Mouse (Mus musculus): ENCODE measurements around the gene Tyw1. TPM values are rescaled to one million over a fixed set of nuclear protein-coding genes. Genes with fewer than 3 reads are reported as not detected.
A peak's percentile ranks its signal among the peaks of the same experiment; 100 is the strongest.

Tyw1 gene
- 33.2 and 34.9 TPM in 2 replicates for polyA plus RNA-seq (2014; fragmentation: Nextera tagmentation; extraction: Ambion mirVana)

DNA sequence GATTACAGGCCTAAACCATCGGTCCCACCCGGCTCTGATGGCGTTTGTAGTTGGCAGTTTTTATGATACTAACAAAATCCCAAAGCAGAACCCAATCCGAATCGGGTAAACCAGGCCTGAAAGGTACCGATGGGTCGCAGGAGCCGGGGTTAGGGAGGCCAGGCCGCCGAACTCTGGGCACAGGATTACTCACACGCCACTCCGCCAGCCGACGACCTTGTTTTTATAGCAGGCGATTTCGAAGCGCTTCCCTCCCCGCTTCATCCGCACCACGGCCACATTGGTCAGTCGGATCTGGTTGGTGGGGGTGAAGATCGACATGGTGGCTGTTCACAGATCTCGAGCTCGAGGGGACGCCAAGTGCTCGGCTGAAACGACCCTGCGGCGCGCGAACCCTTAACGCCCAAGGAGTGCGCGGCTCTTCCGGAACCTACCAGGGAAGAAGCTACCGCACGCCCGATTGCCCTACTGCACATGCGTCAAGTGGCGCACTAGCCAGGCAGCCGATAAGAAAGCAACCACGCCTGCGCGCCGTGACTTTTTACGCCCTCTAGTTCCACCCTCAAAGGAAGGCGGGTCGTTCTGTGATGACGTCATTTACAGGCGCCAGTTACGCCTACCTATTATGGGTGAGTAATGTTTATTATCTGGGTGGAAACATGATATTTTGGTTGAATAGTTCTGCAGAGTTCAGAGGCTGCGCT, at the start of gene Tyw1, which contains the start of gene Sbds:
Gene Tyw1 (plus strand): TSS at position 603 of the 704 bp plus-strand sequence.
Gene Sbds (minus strand): TSS at position 514 of the 704 bp plus-strand sequence.
- DNase-seq (ENCODE audit: low spot score) = peak; percentile 97
- H3K9ac ChIP-seq (ENCODE audit: low read length) = peak within 1 kb of the TSS; percentile 62
- no peaks in the 10 kb centered on the region for H3K27me3 ChIP-seq (ENCODE audit: control insufficient read depth, insufficient read depth, low read length)
- under 1% methylated on average over 52 of the region's 52 CpGs for WGBS
- H3K4me2 ChIP-seq (ENCODE audit: low read depth) = peak within 1 kb of the TSS; percentile 64
- peak; percentile 88 for ATAC-seq (ENCODE audit: insufficient read depth, low FRiP score, low TSS enrichment)
- peak within 1 kb of the TSS; percentile 70 for H3K4me3 ChIP-seq (ENCODE audit: low read depth, low read length)
- no peaks in the 10 kb centered on the region for H3K9me3 ChIP-seq (ENCODE audit: control insufficient read depth, low read length)
- H3K27ac ChIP-seq (ENCODE audit: low read depth, low read length) = peak within 1 kb of the TSS; percentile 50
- H3K36me3 ChIP-seq (ENCODE audit: control insufficient read depth, insufficient read depth, low read length) = peaks cover 6% of the 10 kb centered on the region
- H3K4me1 ChIP-seq (ENCODE audit: control insufficient read depth, insufficient read depth, low read length) = peaks cover 3% of the 10 kb centered on the region; the same call in 1 of the 2 replicates

DNA sequence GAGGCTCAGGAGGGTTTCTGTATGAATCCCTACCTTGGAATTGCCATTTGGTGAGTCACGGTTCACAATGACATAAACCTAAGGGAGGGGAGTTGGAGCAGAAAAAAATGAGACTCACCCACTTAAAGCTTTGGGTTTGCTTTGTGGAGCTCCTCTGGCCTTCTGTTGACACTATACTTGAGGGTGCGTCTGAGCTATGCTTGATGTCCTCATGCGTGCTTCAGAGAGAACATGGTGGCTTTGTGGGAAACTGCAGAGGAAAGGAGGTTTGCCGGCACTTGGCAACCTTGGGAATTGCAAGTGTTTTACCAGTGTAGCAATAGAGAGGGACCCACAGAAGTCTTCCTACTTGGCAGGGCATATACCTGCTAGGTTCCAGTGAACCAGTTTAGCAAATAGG, 48.1 kb upstream of the Tyw1 start:
- Histone ChIP-seq H3K36me3 (ENCODE audit: control insufficient read depth, insufficient read depth, low read length) (peaks cover 10% of the 10 kb centered on the region), H3K4me2 (ENCODE audit: low read depth) (no peak overlapping the region), H3K9ac (ENCODE audit: low read length) (no peak overlapping the region), H3K27ac (ENCODE audit: low read depth, low read length) (no peak overlapping the region), H3K4me1 (ENCODE audit: control insufficient read depth, insufficient read depth, low read length) (no peaks in the 10 kb centered on the region), H3K4me3 (ENCODE audit: low read depth, low read length) (no peak overlapping the region), H3K9me3 (ENCODE audit: control insufficient read depth, low read length) (no peaks in the 10 kb centered on the region), H3K27me3 (ENCODE audit: control insufficient read depth, insufficient read depth, low read length) (no peaks in the 10 kb centered on the region)
- ATAC-seq (ENCODE audit: insufficient read depth, low FRiP score, low TSS enrichment) (no peak), DNase-seq (ENCODE audit: low spot score) (no peak)
- WGBS = 94% methylated on average over 4 of the region's 4 CpGs

DNA sequence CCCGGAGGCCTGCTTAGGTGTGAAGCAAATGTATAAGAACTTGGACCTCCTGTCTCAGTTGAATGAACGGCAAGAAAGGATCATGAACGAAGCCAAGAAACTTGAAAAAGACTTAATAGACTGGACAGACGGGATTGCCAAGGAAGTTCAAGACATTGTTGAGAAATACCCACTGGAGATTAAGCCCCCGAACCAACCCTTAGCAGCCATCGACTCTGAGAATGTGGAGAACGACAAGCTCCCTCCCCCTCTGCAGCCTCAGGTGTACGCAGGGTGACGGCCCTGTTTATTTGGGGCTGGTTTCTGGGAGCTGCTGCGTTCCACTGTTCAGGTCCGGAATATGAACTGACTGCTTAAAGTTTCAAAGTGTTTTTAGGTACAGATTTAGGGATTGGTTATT, 42.5 kb upstream of the Tyw1 start:
- Histone ChIP-seq H3K9ac (ENCODE audit: low read length) (no peak overlapping the region), H3K27me3 (ENCODE audit: control insufficient read depth, insufficient read depth, low read length) (no peaks in the 10 kb centered on the region), H3K9me3 (ENCODE audit: control insufficient read depth, low read length) (no peaks in the 10 kb centered on the region), H3K36me3 (ENCODE audit: control insufficient read depth, insufficient read depth, low read length) (peaks cover 18% of the 10 kb centered on the region), H3K4me3 (ENCODE audit: low read depth, low read length) (no peak overlapping the region), H3K4me2 (ENCODE audit: low read depth) (no peak overlapping the region), H3K27ac (ENCODE audit: low read depth, low read length) (no peak overlapping the region), H3K4me1 (ENCODE audit: control insufficient read depth, insufficient read depth, low read length) (no peaks in the 10 kb centered on the region)
- ATAC-seq (ENCODE audit: insufficient read depth, low FRiP score, low TSS enrichment) = no peak
- DNase-seq (ENCODE audit: low spot score) = no peak
- WGBS = 93% methylated on average over 11 of the region's 11 CpGs

DNA sequence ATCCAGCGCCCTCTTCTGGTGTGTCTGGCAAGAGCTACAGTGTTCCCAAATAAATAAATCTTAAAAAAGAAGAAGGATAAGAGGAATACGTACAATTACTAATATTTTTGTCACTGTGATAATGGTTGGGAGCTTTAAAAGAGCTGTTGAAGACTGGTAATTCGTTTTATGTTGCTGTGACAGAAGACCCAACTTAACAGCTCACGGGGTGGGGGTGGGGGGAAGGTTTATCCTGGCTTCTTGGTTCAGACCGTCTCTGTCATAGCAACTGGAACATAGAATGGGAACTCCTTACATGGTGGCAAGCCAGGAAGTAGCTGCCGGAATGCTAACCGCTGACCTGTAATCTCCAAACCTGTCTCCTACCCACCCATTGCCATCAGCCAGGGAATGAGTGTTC, 38.6 kb upstream of the Tyw1 start, which contains the start of gene Tmem248:
Gene Tmem248 (plus strand): TSS at position 301 of the 400 bp plus-strand sequence.
- 84% methylated on average over 7 of the region's 7 CpGs for WGBS
- Histone ChIP-seq H3K27me3 (ENCODE audit: control insufficient read depth, insufficient read depth, low read length) (no peaks in the 10 kb centered on the region), H3K9me3 (ENCODE audit: control insufficient read depth, low read length) (no peaks in the 10 kb centered on the region), H3K36me3 (ENCODE audit: control insufficient read depth, insufficient read depth, low read length) (peaks cover 8% of the 10 kb centered on the region; the same call in 1 of the 2 replicates), H3K4me1 (ENCODE audit: control insufficient read depth, insufficient read depth, low read length) (peaks cover 2% of the 10 kb centered on the region; the same call in 1 of the 2 replicates), H3K27ac (ENCODE audit: low read depth, low read length) (no peak within 1 kb of the TSS), H3K9ac (ENCODE audit: low read length) (no peak within 1 kb of the TSS), H3K4me2 (ENCODE audit: low read depth) (no peak within 1 kb of the TSS), H3K4me3 (ENCODE audit: low read depth, low read length) (no peak within 1 kb of the TSS)
- DNase-seq (ENCODE audit: low spot score) (no peak), ATAC-seq (ENCODE audit: insufficient read depth, low FRiP score, low TSS enrichment) (no peak)

DNA sequence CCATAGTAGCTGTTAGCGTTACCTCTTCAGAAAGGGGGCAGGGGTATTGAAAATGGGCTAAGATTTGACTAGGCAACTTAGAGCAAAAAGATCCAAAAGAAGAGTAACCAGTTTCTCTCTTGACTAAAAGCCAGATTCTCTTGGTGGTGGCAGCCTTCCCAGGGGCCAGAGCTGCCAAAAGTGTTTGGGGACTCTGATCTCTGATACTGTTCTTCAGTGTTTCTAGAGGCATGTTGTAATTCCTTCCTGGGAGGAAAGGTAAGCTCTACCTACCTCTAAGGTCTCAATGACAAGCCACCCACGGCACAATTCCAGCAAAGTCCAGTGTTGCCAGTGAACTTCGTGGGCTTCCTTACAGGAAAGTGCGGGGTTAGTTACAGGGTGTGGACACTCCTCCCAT, 38.0 kb upstream of the Tyw1 start:
- Histone ChIP-seq H3K4me3 (ENCODE audit: low read depth, low read length) (no peak overlapping the region), H3K4me1 (ENCODE audit: control insufficient read depth, insufficient read depth, low read length) (peaks cover 2% of the 10 kb centered on the region; the same call in 1 of the 2 replicates), H3K4me2 (ENCODE audit: low read depth) (no peak overlapping the region), H3K36me3 (ENCODE audit: control insufficient read depth, insufficient read depth, low read length) (peaks cover 8% of the 10 kb centered on the region; the same call in 1 of the 2 replicates), H3K9ac (ENCODE audit: low read length) (no peak overlapping the region), H3K27ac (ENCODE audit: low read depth, low read length) (no peak overlapping the region), H3K27me3 (ENCODE audit: control insufficient read depth, insufficient read depth, low read length) (no peaks in the 10 kb centered on the region), H3K9me3 (ENCODE audit: control insufficient read depth, low read length) (no peaks in the 10 kb centered on the region)
- no peak for ATAC-seq (ENCODE audit: insufficient read depth, low FRiP score, low TSS enrichment)
- DNase-seq (ENCODE audit: low spot score) = no peak
- 91% methylated on average over 4 of the region's 4 CpGs for WGBS

DNA sequence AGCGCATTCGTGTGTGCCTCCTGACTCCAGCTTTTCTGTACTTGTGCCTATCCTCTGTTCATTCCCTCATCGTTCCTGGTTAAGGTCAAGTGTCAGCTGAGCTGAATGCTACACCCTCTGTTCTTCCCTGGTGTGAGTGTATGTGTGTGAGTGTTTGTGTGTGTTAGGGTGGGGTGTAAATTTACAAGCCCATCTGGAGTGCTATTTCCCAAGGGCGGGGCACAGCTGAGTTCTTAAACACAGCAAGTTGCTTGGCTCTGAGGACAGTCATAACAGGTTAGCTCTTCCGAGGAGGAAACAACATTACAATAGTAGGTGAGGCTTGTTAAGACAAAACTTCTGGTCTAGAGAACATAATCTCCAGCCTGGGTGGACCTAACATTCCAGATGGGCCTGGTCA, 37.1 kb upstream of the Tyw1 start:
- Histone ChIP-seq H3K4me1 (ENCODE audit: control insufficient read depth, insufficient read depth, low read length) (peaks cover 6% of the 10 kb centered on the region; the same call in 1 of the 2 replicates), H3K9ac (ENCODE audit: low read length) (no peak overlapping the region), H3K27ac (ENCODE audit: low read depth, low read length) (no peak overlapping the region), H3K36me3 (ENCODE audit: control insufficient read depth, insufficient read depth, low read length) (peaks cover 3% of the 10 kb centered on the region; the same call in 1 of the 2 replicates), H3K4me2 (ENCODE audit: low read depth) (no peak overlapping the region), H3K27me3 (ENCODE audit: control insufficient read depth, insufficient read depth, low read length) (no peaks in the 10 kb centered on the region), H3K4me3 (ENCODE audit: low read depth, low read length) (no peak overlapping the region), H3K9me3 (ENCODE audit: control insufficient read depth, low read length) (no peaks in the 10 kb centered on the region)
- DNase-seq (ENCODE audit: low spot score) (no peak), ATAC-seq (ENCODE audit: insufficient read depth, low FRiP score, low TSS enrichment) (no peak)
- 94% methylated on average over 5 of the region's 5 CpGs for WGBS

DNA sequence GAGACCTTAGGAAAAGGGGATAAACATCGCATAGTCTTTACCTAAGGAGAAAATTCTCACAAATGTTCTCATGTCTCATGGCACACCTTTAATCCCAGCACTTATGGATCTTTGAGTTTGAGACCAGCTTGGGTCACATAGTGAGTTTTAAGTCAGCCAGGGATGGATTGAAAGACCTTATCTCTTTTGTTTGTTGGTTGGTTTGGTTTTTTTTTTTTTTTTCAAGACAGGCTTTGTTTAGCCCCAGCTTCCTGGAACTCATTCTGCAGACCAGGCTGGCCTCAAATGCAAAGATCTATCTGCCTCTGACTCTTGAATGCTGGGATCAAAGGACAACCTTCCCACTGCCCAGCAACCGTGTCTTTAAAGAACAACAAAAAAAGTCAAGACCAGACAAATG, 34.1 kb upstream of the Tyw1 start:
- Histone ChIP-seq H3K27ac (ENCODE audit: low read depth, low read length) (no peak overlapping the region), H3K4me3 (ENCODE audit: low read depth, low read length) (peak overlapping the region; percentile 77), H3K36me3 (ENCODE audit: control insufficient read depth, insufficient read depth, low read length) (no peaks in the 10 kb centered on the region), H3K9me3 (ENCODE audit: control insufficient read depth, low read length) (no peaks in the 10 kb centered on the region), H3K4me2 (ENCODE audit: low read depth) (peak overlapping the region; percentile 56), H3K9ac (ENCODE audit: low read length) (peak overlapping the region; percentile 93), H3K27me3 (ENCODE audit: control insufficient read depth, insufficient read depth, low read length) (no peaks in the 10 kb centered on the region), H3K4me1 (ENCODE audit: control insufficient read depth, insufficient read depth, low read length) (peaks cover 6% of the 10 kb centered on the region; the same call in 1 of the 2 replicates)
- 52% methylated on average over 2 of the region's 2 CpGs for WGBS
- DNase-seq (ENCODE audit: low spot score) (no peak), ATAC-seq (ENCODE audit: insufficient read depth, low FRiP score, low TSS enrichment) (no peak)

DNA sequence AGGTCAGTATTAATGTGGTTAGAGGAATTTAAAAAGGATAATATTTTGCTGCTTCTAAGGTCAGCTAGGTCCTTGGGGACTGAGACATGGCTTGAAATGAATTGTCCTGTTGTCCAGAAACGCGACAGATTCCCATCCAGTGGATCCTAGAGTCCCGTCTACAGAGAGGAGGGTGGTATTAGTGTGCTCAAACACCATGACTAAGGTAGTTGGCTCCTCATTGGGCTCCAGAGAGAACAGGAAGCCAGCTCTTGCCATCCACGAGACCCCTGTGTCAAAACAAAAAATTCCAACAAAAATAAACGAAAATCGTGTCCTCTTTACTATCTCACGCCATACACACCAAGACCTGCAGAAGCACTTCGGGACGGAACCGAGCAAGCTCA, 33.7 kb upstream of the Tyw1 start:
- Histone ChIP-seq H3K9me3 (ENCODE audit: control insufficient read depth, low read length) (no peaks in the 10 kb centered on the region), H3K4me3 (ENCODE audit: low read depth, low read length) (peak overlapping the region; percentile 77), H3K27ac (ENCODE audit: low read depth, low read length) (peak overlapping the region; percentile 73; the same call in 1 of the 2 replicates), H3K9ac (ENCODE audit: low read length) (peak overlapping the region; percentile 93), H3K36me3 (ENCODE audit: control insufficient read depth, insufficient read depth, low read length) (no peaks in the 10 kb centered on the region), H3K4me2 (ENCODE audit: low read depth) (peak overlapping the region; percentile 56), H3K4me1 (ENCODE audit: control insufficient read depth, insufficient read depth, low read length) (peaks cover 6% of the 10 kb centered on the region; the same call in 1 of the 2 replicates), H3K27me3 (ENCODE audit: control insufficient read depth, insufficient read depth, low read length) (no peaks in the 10 kb centered on the region)
- peak; percentile 51 for ATAC-seq (ENCODE audit: insufficient read depth, low FRiP score, low TSS enrichment)
- 1% methylated on average over 10 of the region's 10 CpGs for WGBS
- DNase-seq (ENCODE audit: low spot score) = no peak
